Mouse (Mus musculus) small intestine, adult 2 months (tissue): ENCODE measurements around the gene Pou3f3.

Experiments
- CTCF ChIP-seq: fragments of 200-500 bp; IDR thresholded peaks from 2 replicates; pipeline ENCODE4 v1.5.1; 2012; ENCODE audit warnings: low read depth, mild to moderate bottlenecking, control low read depth, inconsistent platforms, low read length, moderate library complexity, mixed read lengths; ENCODE audit not compliant: insufficient replicate concordance, insufficient read length; ENCODE audit errors: extremely low read depth
- POLR2A ChIP-seq: fragments of 200-500 bp; IDR thresholded peaks from 2 replicates; pipeline ENCODE4 v1.6.1; 2012; ENCODE audit warnings: low read depth, mild to moderate bottlenecking, control low read depth, inconsistent platforms, low read length, moderate library complexity

DNA sequence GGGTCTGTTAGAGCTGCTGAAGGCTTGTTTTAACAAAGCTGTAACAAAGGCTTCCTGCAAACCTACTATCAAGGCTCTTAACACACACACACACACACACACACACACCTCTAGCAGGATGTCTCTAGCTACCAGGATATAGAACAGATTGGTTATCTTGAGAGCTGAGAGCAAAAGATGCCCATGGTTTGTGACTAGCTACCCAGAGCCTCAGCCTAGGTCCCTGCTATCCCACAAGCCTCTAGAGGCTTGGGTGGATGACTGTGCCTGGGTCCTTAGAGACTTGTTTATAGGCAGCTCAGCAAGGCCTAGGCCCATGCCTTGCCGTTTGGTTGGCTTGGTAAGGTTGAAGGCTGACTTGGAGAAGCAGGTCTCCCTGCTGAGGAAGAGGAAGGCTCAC, 13.5 kb downstream of the Pou3f3 start:
- TF ChIP-seq POLR2A (no peak), CTCF (no peak)
